12 mouse cellular contexts compared by ENCODE assay signal in genomic region chr11:76322081-76322480, GRCm38 (mm10).
DNase-seq lines count a peak whose midpoint lies in the region; ATAC-seq and TF ChIP-seq lines count a peak whose summit lies in the region.
"Had no signal": no experiment of that assay in that cellular context is flagged by ENCODE, and none has a peak within 500 bp of the region (broad histone marks: within the 10 kb centered on the region; RNA-seq: fewer than 3 reads in every experiment).

No protein-coding gene starts in this region.

- H3K9me3 ChIP-seq in forebrain, postnatal 0 days (ENCODE audit: low read length) = no peaks in the 10 kb centered on the region
- no peaks in the 10 kb centered on the region; the same call in 1 of the 2 replicates for H3K9me3 ChIP-seq in forebrain, embryonic 11.5 days (ENCODE audit: control insufficient read depth, low read length)
- peaks cover 4% of the 10 kb centered on the region for H3K9me3 ChIP-seq in intestine, embryonic 14.5 days (ENCODE audit: control insufficient read depth, low read length)
- no peaks in the 10 kb centered on the region for H3K9me3 ChIP-seq in intestine, embryonic 15.5 days
- H3K9me3 ChIP-seq in limb, embryonic 15.5 days = no peaks in the 10 kb centered on the region
- H3K9me3 ChIP-seq: liver, embryonic 15.5 days had no signal

- no peaks in the 10 kb centered on the region for H3K36me3 ChIP-seq in forebrain, postnatal 0 days (ENCODE audit: insufficient read depth)
- no peaks in the 10 kb centered on the region; the same call in 1 of the 2 replicates for H3K36me3 ChIP-seq in forebrain, embryonic 11.5 days (ENCODE audit: control insufficient read depth, insufficient read depth, low read length)
- H3K36me3 ChIP-seq in intestine, embryonic 14.5 days (ENCODE audit: control insufficient read depth, insufficient read depth, low read length) = no peaks in the 10 kb centered on the region
- no peaks in the 10 kb centered on the region for H3K36me3 ChIP-seq in intestine, embryonic 15.5 days
- H3K36me3 ChIP-seq in limb, embryonic 15.5 days = no peaks in the 10 kb centered on the region
- H3K36me3 ChIP-seq: liver, embryonic 15.5 days had no signal

- 79% methylated on average over 1 of the region's 1 CpGs for WGBS in forebrain, postnatal 0 days
- 100% methylated on average over 1 of the region's 1 CpGs for WGBS in forebrain, embryonic 11.5 days
- WGBS in intestine, embryonic 14.5 days = 69% methylated on average over 1 of the region's 1 CpGs
- WGBS in intestine, embryonic 15.5 days = 67% methylated on average over 1 of the region's 1 CpGs
- WGBS in limb, embryonic 15.5 days = 63% methylated on average over 1 of the region's 1 CpGs

- H3K9ac ChIP-seq in forebrain, postnatal 0 days = no peak overlapping the region
- H3K9ac ChIP-seq in forebrain, embryonic 11.5 days (ENCODE audit: low read length) = no peak overlapping the region
- H3K9ac ChIP-seq in intestine, embryonic 14.5 days (ENCODE audit: low read length) = no peak overlapping the region
- no peak overlapping the region for H3K9ac ChIP-seq in intestine, embryonic 15.5 days
- no peak overlapping the region for H3K9ac ChIP-seq in limb, embryonic 15.5 days
- H3K9ac ChIP-seq: liver, embryonic 15.5 days had no signal

- no peak overlapping the region for H3K4me3 ChIP-seq in forebrain, postnatal 0 days (ENCODE audit: low read depth, low read length)
- no peak overlapping the region for H3K4me3 ChIP-seq in forebrain, embryonic 11.5 days (ENCODE audit: low read depth, low read length)
- no peak overlapping the region for H3K4me3 ChIP-seq in intestine, embryonic 14.5 days (ENCODE audit: low read depth, low read length)
- H3K4me3 ChIP-seq in intestine, embryonic 15.5 days (replicated peaks) = no peak overlapping the region
- H3K4me3 ChIP-seq in limb, embryonic 15.5 days = no peak overlapping the region
- H3K4me3 ChIP-seq: liver, embryonic 15.5 days had no signal

- peak; percentile 34; the same call in 1 of the 2 replicates for ATAC-seq in forebrain, postnatal 0 days
- no peak for ATAC-seq in forebrain, embryonic 11.5 days (replicated peaks; ENCODE audit: low FRiP score)
- no peak for ATAC-seq in intestine, embryonic 14.5 days (replicated peaks; ENCODE audit: low FRiP score, low TSS enrichment, low read depth)
- no peak for ATAC-seq in intestine, embryonic 15.5 days
- no peak for ATAC-seq in limb, embryonic 15.5 days (ENCODE audit: insufficient number of reproducible peaks, low FRiP score, low TSS enrichment, low read depth)
- ATAC-seq in cerebellum, adult (ENCODE audit: insufficient number of reproducible peaks, low FRiP score, low TSS enrichment) = no peak
- ATAC-seq: activated CD4-positive, CD25-positive, alpha-beta regulatory T cell, adult 4 months had no signal

- no peaks in the 10 kb centered on the region for H3K27me3 ChIP-seq in forebrain, postnatal 0 days (ENCODE audit: insufficient read depth, low read length)
- H3K27me3 ChIP-seq in forebrain, embryonic 11.5 days (ENCODE audit: control insufficient read depth, insufficient read depth, low read length) = no peaks in the 10 kb centered on the region
- H3K27me3 ChIP-seq in intestine, embryonic 14.5 days (replicated peaks; ENCODE audit: control insufficient read depth, insufficient read depth, low read length) = no peaks in the 10 kb centered on the region
- H3K27me3 ChIP-seq in intestine, embryonic 15.5 days (replicated peaks) = no peaks in the 10 kb centered on the region
- no peaks in the 10 kb centered on the region for H3K27me3 ChIP-seq in limb, embryonic 15.5 days
- H3K27me3 ChIP-seq: liver, embryonic 15.5 days had no signal

- no peak overlapping the region for H3K4me2 ChIP-seq in forebrain, postnatal 0 days (ENCODE audit: low read depth)
- no peak overlapping the region for H3K4me2 ChIP-seq in forebrain, embryonic 11.5 days (ENCODE audit: low read depth, low read length, severe bottlenecking)
- H3K4me2 ChIP-seq in intestine, embryonic 14.5 days (ENCODE audit: low read length) = no peak overlapping the region
- H3K4me2 ChIP-seq in intestine, embryonic 15.5 days (replicated peaks) = no peak overlapping the region
- H3K4me2 ChIP-seq in limb, embryonic 15.5 days = no peak overlapping the region
- H3K4me2 ChIP-seq: liver, embryonic 15.5 days had no signal

- no peaks in the 10 kb centered on the region for H3K4me1 ChIP-seq in forebrain, postnatal 0 days (ENCODE audit: insufficient read depth)
- H3K4me1 ChIP-seq in forebrain, embryonic 11.5 days (replicated peaks; ENCODE audit: control insufficient read depth, insufficient read depth, low read length) = peaks cover 7% of the 10 kb centered on the region
- peaks cover 38% of the 10 kb centered on the region for H3K4me1 ChIP-seq in intestine, embryonic 14.5 days (replicated peaks; ENCODE audit: control insufficient read depth, insufficient read depth, low read length)
- H3K4me1 ChIP-seq in intestine, embryonic 15.5 days (replicated peaks) = peaks cover 42% of the 10 kb centered on the region
- H3K4me1 ChIP-seq in limb, embryonic 15.5 days = peaks cover 81% of the 10 kb centered on the region
- H3K4me1 ChIP-seq: liver, embryonic 15.5 days had no signal

- no peak for TF ChIP-seq CTCF in forebrain, postnatal 0 days (IDR thresholded peaks at IDR 0.05; ENCODE audit: low read depth)

- DNase-seq in forebrain, postnatal 0 days = no peak
- no peak for DNase-seq in forebrain, embryonic 11.5 days (ENCODE audit: low spot score)
- no peak for DNase-seq in intestine, embryonic 14.5 days (ENCODE audit: low spot score)
- DNase-seq in fibroblast of lung, adult 2 months (ENCODE audit: low read depth) = peak; percentile 30
- DNase-seq in right cerebral cortex, postnatal 14 days = no peak
- DNase-seq: cerebellum, postnatal 10 days; kidney, adult 18-20 months had no signal

- H3K27ac ChIP-seq in forebrain, postnatal 0 days (ENCODE audit: low read depth, low read length) = no peak overlapping the region
- no peak overlapping the region for H3K27ac ChIP-seq in forebrain, embryonic 11.5 days (ENCODE audit: low read depth, low read length)
- 0 out of 2 replicates have a peak overlapping the region, but pooled peaks have one; percentile 0 for H3K27ac ChIP-seq in intestine, embryonic 14.5 days (ENCODE audit: low read depth)
- H3K27ac ChIP-seq in intestine, embryonic 15.5 days = no peak overlapping the region
- peak overlapping the region; percentile 58; the same call in 1 of the 2 replicates for H3K27ac ChIP-seq in limb, embryonic 15.5 days
- H3K27ac ChIP-seq: liver, embryonic 15.5 days had no signal

Comparison
In these comparisons a context has a peak if more than half of its experiments do, and no peak if none do; other contexts are left out.
1. H3K27ac ChIP-seq: peak in intestine, embryonic 14.5 days (single experiment) and limb, embryonic 15.5 days (single experiment); none in forebrain, postnatal 0 days (single experiment), forebrain, embryonic 11.5 days (single experiment) and intestine, embryonic 15.5 days (single experiment).